Mouse (Mus musculus): ENCODE results near the gene Dnajc28. TPM values are rescaled to one million over a fixed set of nuclear protein-coding genes. Genes with fewer than 3 reads are reported as not detected.

Gene Dnajc28
- polyA plus RNA-seq, 1 experiment from 2014 or later, result 3.3 TPM

DNA sequence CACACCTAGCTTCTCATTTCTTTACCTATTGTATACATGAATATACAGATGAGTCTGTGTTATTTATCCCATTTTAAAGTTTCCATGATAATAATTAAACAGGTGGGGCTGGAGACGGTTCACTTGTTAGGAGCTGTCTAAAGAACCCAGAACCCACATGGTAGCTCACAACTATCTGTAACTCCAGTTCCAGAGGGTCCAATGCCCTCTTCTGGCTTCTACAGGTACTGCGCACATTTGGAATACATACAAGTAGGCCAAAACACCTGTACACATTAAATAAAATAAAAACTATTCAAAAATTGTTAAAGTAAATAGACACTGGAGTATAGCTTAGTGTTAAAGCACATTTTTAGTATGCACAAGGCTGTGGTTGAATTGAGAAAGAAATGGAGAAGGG lies 36.5 kb downstream of the Dnajc28 start:
- H3K4me2 ChIP-seq, result no peak overlapping the region
- no peak for ATAC-seq (ENCODE audit: insufficient read depth, low FRiP score, low read depth)
- H3K27ac ChIP-seq, result no peak overlapping the region
- no peak overlapping the region for H3K9ac ChIP-seq
- no peaks in the 10 kb centered on the region for H3K36me3 ChIP-seq
- WGBS, result 72% methylated on average over 2 of the region's 2 CpGs
- H3K9me3 ChIP-seq, result no peaks in the 10 kb centered on the region
- H3K4me1 ChIP-seq, result no peaks in the 10 kb centered on the region
- H3K4me3 ChIP-seq (replicated peaks), result no peak overlapping the region
- no peaks in the 10 kb centered on the region for H3K27me3 ChIP-seq (replicated peaks)

DNA sequence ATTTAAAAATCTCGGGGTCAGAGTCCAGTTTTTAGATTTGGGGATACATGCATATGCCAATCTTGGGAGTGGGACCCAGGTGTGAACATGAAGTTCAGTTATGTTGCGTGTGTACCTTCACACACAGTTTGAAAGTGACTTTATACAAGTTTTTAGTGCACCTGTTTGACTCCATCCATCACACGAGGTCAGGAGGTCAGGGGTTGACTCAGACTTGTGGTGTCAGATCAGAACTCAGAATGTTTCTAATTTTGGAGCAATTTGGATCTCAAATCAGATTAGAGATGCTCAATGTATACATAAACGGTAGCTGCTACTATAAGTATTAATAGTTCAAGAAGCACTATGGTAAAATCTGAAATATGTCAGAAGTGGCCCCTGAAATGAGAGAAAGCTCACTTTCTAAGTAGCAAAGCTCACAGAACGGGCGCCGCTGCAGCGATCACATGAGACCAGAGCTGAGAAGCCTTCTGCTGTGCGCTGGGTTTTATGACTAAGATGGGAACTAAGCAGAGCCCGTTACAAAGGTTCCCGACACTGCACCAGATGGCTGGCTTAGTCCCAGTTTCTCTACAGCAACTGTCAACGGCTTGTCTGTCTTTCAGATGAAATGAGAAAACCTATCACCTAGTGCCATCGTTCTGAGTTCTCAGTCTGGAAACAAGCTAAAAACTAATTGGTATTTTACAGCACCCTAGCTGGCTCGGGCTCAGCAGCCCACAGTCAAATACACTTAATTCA lies 39.7 kb downstream of the Dnajc28 start:
- H3K9me3 ChIP-seq, result no peaks in the 10 kb centered on the region
- 83% methylated on average over 14 of the region's 14 CpGs for WGBS
- no peaks in the 10 kb centered on the region for H3K27me3 ChIP-seq (replicated peaks)
- no peaks in the 10 kb centered on the region for H3K36me3 ChIP-seq
- H3K4me1 ChIP-seq, result no peaks in the 10 kb centered on the region
- H3K4me3 ChIP-seq (replicated peaks), result no peak overlapping the region
- H3K9ac ChIP-seq, result no peak overlapping the region
- no peak for ATAC-seq (ENCODE audit: insufficient read depth, low FRiP score, low read depth)
- no peak overlapping the region for H3K4me2 ChIP-seq
- H3K27ac ChIP-seq, result no peak overlapping the region

DNA sequence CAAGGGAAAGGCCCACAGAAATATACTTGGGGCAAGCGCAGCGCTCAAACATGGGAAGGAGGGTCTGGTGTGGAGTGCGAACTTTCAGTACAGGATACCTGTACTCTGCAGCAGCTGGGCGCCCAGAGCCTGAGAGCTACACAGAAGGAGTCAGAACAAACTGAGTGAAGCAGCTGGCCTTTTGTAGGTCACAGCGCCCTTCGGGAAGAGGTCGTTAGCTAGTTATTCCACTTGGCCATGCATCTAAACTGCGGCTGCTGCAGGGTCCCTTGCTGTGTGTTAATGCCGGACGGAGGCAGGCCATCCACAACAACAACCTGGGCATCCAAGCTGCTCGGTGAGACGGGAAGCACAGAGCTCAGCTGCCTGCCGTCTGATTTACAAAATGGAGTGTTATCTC lies 43.7 kb downstream of the Dnajc28 start:
- Histone ChIP-seq H3K36me3 (no peaks in the 10 kb centered on the region), H3K4me2 (no peak overlapping the region), H3K27me3 (replicated peaks) (no peaks in the 10 kb centered on the region), H3K27ac (no peak overlapping the region), H3K9me3 (no peaks in the 10 kb centered on the region), H3K4me1 (no peaks in the 10 kb centered on the region), H3K9ac (no peak overlapping the region), H3K4me3 (replicated peaks) (no peak overlapping the region)
- no peak for ATAC-seq (ENCODE audit: insufficient read depth, low FRiP score, low read depth)
- WGBS, result 74% methylated on average over 13 of the region's 13 CpGs

DNA sequence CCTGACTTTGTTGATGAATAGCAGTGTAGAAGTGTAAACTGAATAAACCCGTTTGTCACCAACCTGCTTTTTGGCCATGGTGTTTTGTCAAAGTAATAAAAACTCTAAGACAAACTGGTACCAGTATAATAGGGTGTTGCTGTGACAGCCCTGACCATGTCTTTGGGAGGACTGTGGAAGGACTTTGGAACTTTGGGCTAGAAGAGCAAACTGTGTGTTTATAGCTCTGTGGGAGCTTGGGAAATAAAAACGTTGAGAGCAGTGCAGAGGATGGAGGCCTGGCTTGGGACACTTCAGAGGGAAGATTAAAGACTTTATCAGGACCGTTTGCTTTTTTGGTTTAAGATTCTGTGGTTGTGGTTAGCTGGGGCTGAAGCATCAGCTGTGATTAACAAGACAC lies 47.7 kb downstream of the Dnajc28 start:
- no peak overlapping the region for H3K9ac ChIP-seq
- no peaks in the 10 kb centered on the region for H3K4me1 ChIP-seq
- WGBS, result 48% methylated on average over 3 of the region's 3 CpGs
- H3K27me3 ChIP-seq (replicated peaks), result no peaks in the 10 kb centered on the region
- H3K4me2 ChIP-seq, result no peak overlapping the region
- H3K36me3 ChIP-seq, result no peaks in the 10 kb centered on the region
- no peak overlapping the region for H3K4me3 ChIP-seq (replicated peaks)
- H3K9me3 ChIP-seq, result no peaks in the 10 kb centered on the region
- H3K27ac ChIP-seq, result no peak overlapping the region
- no peak for ATAC-seq (ENCODE audit: insufficient read depth, low FRiP score, low read depth)

DNA sequence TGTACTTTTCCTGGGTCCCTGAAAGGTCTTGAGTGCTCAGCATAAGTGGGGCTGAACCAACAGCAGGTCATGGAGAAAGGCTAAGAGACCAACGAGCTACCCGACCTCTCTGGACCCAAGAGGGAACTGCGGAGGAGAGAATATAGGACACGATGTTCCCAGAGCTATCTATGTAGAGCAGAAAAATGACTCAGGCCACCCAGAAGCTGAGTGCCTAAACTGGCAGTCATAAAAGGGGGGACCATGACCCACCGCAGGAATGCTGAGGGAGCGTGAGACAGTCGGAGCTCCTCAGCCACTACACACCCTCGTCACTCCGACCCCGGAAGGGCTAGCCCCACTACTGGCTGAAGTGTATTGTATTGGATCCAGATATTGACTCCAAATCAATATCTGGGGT lies 49.9 kb downstream of the Dnajc28 start:
- ATAC-seq (ENCODE audit: insufficient read depth, low FRiP score, low read depth), result no peak
- 86% methylated on average over 10 of the region's 10 CpGs for WGBS

DNA sequence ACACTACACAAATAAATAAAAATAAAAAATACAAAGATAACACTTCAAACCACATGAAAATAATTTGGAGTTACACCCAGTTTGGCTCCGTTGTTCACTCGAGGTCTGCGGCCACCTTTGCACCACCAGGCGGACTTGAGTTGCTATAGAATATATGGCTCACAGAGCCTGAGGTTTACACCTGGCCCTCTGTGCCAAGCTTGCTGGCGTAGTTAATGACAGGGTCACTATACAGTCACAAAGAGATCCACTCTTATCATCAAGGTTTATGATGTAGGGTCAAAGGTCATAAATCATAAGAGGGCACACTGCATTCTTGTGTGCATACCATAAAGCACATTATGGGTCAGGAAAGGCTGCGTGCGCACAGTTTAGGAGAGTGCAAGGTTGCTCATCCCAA lies 52.8 kb downstream of the Dnajc28 start:
- no peaks in the 10 kb centered on the region for H3K27me3 ChIP-seq (replicated peaks)

More for the DNA sequence above, 49.9 kb downstream of the Dnajc28 start:
- H3K4me2 ChIP-seq, result no peak overlapping the region
- no peaks in the 10 kb centered on the region for H3K9me3 ChIP-seq
- H3K4me1 ChIP-seq, result no peaks in the 10 kb centered on the region
- H3K27me3 ChIP-seq (replicated peaks), result no peaks in the 10 kb centered on the region
- H3K36me3 ChIP-seq, result no peaks in the 10 kb centered on the region
- H3K4me3 ChIP-seq (replicated peaks), result no peak overlapping the region
- no peak overlapping the region for H3K9ac ChIP-seq
- no peak overlapping the region for H3K27ac ChIP-seq

DNA sequence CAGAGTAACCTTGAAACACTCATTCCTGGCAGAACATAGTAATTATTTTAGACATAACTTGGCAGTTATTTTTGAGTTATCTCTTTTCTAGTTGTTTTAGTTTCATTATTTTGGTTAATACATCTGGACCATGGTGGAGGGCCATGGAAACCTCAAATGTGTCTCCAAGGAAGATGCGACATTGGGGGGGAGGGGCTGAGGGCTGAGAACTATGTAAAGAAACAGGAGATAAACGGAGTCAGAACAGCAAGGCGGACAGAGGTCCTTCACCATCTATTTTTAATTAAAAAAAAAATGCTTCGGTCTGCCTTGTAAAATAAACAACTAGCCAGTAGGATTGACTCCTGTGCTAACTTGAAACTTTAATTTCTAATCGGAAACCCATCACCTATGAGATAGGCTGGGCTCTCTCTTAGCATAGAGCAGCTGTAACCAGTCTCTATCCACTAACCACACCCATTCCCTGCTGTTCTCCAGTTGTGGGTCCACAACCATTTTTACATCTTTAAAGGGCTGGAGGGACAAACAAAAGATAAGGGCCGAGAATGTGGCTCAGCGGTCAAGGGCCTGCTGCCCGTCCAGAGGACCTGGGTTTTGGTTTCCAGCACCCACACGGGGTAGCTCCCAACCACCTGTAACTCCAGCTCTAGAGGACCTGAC lies 53.4 kb downstream of the Dnajc28 start:
- no peaks in the 10 kb centered on the region for H3K4me1 ChIP-seq
- H3K27ac ChIP-seq, result no peak overlapping the region
- H3K9me3 ChIP-seq, result no peaks in the 10 kb centered on the region
- no peaks in the 10 kb centered on the region for H3K27me3 ChIP-seq (replicated peaks)
- H3K36me3 ChIP-seq, result peaks cover 16% of the 10 kb centered on the region; the same call in 1 of the 2 replicates
- H3K4me2 ChIP-seq, result no peak overlapping the region
- ATAC-seq (ENCODE audit: insufficient read depth, low FRiP score, low read depth), result no peak
- 58% methylated on average over 9 of the region's 9 CpGs for WGBS
- no peak overlapping the region for H3K9ac ChIP-seq
- H3K4me3 ChIP-seq (replicated peaks), result no peak overlapping the region

More for the DNA sequence above, 52.8 kb downstream of the Dnajc28 start:
- Histone ChIP-seq H3K9ac (no peak overlapping the region), H3K4me2 (no peak overlapping the region), H3K27ac (no peak overlapping the region), H3K4me1 (no peaks in the 10 kb centered on the region), H3K4me3 (replicated peaks) (no peak overlapping the region), H3K36me3 (peaks cover 13% of the 10 kb centered on the region; the same call in 1 of the 2 replicates), H3K9me3 (no peaks in the 10 kb centered on the region)
- ATAC-seq (ENCODE audit: insufficient read depth, low FRiP score, low read depth), result no peak
- 72% methylated on average over 7 of the region's 7 CpGs for WGBS

DNA sequence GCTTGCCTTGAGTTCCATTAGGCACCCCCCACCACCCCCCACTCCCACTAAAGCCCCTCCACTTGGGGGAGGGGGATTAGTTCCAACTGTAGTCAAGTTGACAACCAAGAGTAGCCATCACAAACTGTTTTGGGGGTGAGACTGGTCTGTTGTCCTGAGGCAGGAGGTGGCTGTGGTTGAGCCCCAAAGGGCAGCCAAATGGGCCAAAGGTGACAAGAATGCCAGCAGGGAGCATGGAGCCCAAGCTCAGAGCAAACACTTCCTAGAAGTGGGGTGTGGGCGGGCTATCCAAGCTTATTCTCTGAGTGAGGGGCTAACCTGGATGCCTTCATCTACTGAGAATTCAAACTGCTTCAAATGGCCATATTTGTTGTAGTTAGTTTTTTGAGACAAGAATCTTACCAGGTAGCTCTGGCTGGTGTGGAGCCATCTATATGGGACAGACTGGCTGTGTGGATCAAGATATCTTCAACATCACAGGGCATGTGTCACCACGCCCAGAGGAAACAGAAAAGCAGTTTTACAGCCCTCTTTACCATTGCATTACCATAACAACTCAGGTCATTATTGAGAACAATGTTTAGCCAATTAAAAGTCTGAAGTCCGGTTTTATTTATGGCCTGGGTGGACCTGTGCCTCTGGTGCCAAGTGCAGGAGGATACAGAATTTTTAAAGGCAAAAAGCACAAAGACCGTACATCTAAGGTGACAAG lies 54.1 kb downstream of the Dnajc28 start:
- Histone ChIP-seq H3K4me2 (no peak overlapping the region), H3K36me3 (peaks cover 23% of the 10 kb centered on the region; the same call in 1 of the 2 replicates), H3K4me3 (replicated peaks) (no peak overlapping the region), H3K9ac (no peak overlapping the region), H3K27me3 (replicated peaks) (no peaks in the 10 kb centered on the region), H3K9me3 (no peaks in the 10 kb centered on the region), H3K4me1 (no peaks in the 10 kb centered on the region), H3K27ac (no peak overlapping the region)
- no peak for ATAC-seq (ENCODE audit: insufficient read depth, low FRiP score, low read depth)
- 77% methylated on average over 4 of the region's 4 CpGs for WGBS

Other genes with a start within 250 kb of the Dnajc28 start
- 49.4 and 60.4 TPM in 2 replicates for gene Ifnar2, start 246.2 kb downstream of the Dnajc28 start, polyA plus RNA-seq (2015; fragmentation: Nextera tagmentation; extraction: Ambion mirVana)
- gene Gm21970, start 227.3 kb downstream of the Dnajc28 start, polyA plus RNA-seq (2015; fragmentation: Nextera tagmentation; extraction: Ambion mirVana), result not detected in 2 replicates
- gene Il10rb, start 212.9 kb downstream of the Dnajc28 start, polyA plus RNA-seq (2015; fragmentation: Nextera tagmentation; extraction: Ambion mirVana), result 45.5 and 53.4 TPM in 2 replicates
- 48.8 and 49.4 TPM in 2 replicates for gene Ifnar1, start 133.8 kb downstream of the Dnajc28 start, polyA plus RNA-seq (2015; fragmentation: Nextera tagmentation; extraction: Ambion mirVana)
- gene Ifngr2, start 72.0 kb downstream of the Dnajc28 start, polyA plus RNA-seq (2015; fragmentation: Nextera tagmentation; extraction: Ambion mirVana), result 49.3 and 55.6 TPM in 2 replicates
- 40.6 and 46.7 TPM in 2 replicates for gene Tmem50b, start 21.2 kb downstream of the Dnajc28 start, polyA plus RNA-seq (2015; fragmentation: Nextera tagmentation; extraction: Ambion mirVana)
- 107 and 115 TPM in 2 replicates for gene Gart, start 27.9 kb upstream of the Dnajc28 start, polyA plus RNA-seq (2015; fragmentation: Nextera tagmentation; extraction: Ambion mirVana)
- gene Son, start 28.5 kb upstream of the Dnajc28 start, polyA plus RNA-seq (2015; fragmentation: Nextera tagmentation; extraction: Ambion mirVana), result 108 and 114 TPM in 2 replicates
- 20.5 and 21.1 TPM in 2 replicates for gene Donson, start 69.7 kb upstream of the Dnajc28 start, polyA plus RNA-seq (2015; fragmentation: Nextera tagmentation; extraction: Ambion mirVana)
- 67.6 and 71.6 TPM in 2 replicates for gene Cryzl1, start 109.9 kb upstream of the Dnajc28 start, polyA plus RNA-seq (2015; fragmentation: Nextera tagmentation; extraction: Ambion mirVana)
- gene Itsn1, start 110.3 kb upstream of the Dnajc28 start, polyA plus RNA-seq (2015; fragmentation: Nextera tagmentation; extraction: Ambion mirVana), result 19.4 and 21.7 TPM in 2 replicates

Data from stomach, embryonic 15.5 days (tissue).